Mouse (Mus musculus) activated CD4-positive, CD25-positive, alpha-beta regulatory T cell, adult 4 months (primary cell): ENCODE results near the gene Khsrp. TPM values are rescaled to one million over a fixed set of nuclear protein-coding genes. Genes with fewer than 3 reads are reported as not detected.

Experiments
- ATAC-seq: one replicate; pipeline ENCODE4 v1.8.0; 2017
- polyA plus RNA-seq, 2 experiments: library from polyadenylated mRNA; unstranded; fragments of 100-300 nt; shearing (Covaris generic); gene quantifications; one replicate each; pipeline ENCODE4 v1.2.1; 2017

Khsrp gene
- polyA plus RNA-seq, 2 experiments from 2014 or later = 19.6 to 30.9 TPM

- no peak for ATAC-seq
Observed at GRCm38 (mm10) chr17:57027471-57027870, 3.9 kb downstream of the Khsrp start.

- no peak for ATAC-seq
Observed at GRCm38 (mm10) chr17:57020960-57021359, 10.4 kb downstream of the Khsrp start.

DNA sequence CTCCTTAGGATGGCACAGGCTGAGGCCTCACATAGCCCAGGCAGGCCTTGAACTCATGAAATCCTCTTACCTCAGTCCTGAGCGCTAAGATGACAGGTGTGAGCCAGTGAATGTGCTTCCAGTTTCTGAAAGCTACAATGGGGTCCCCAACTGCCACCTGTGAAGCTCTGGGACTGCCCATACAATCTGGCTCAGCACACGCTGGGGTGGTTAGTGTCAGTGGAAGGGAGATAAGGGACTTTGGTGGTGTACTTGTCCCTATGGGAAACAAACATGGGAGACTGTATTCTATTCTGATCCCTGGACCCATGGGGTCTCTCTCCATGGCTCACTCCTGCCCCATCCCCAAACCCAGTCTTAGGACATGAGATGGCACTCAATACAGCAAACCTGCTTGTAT, 11.6 kb downstream of the Khsrp start:
- ATAC-seq = no peak

DNA sequence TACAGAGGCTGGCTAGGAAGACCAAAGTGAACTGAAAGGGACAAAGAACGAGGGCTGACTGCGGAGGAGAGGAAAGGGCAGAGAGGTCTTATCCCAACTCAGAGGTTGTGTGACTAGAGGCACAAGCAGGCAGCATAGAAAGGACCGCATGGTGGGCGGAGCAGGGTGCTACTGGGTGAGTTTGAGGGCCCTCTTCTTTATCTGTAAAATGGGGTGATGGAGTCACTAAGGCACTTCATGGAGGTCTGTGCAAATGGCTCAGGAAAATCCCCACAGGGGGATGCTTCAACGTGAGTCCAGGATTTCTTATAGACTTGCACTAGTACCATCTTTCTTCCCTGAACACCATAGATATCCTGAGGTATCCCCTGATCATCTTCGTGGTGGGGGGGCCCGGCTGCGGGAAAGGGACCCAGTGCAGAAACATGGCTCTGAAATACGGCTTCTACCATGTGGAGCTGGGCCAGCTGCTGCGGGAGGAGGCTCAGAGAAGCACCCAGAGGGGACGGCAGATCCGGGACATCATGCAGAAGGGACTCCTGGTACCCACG, 19.0 kb downstream of the Khsrp start:
- no peak for ATAC-seq

DNA sequence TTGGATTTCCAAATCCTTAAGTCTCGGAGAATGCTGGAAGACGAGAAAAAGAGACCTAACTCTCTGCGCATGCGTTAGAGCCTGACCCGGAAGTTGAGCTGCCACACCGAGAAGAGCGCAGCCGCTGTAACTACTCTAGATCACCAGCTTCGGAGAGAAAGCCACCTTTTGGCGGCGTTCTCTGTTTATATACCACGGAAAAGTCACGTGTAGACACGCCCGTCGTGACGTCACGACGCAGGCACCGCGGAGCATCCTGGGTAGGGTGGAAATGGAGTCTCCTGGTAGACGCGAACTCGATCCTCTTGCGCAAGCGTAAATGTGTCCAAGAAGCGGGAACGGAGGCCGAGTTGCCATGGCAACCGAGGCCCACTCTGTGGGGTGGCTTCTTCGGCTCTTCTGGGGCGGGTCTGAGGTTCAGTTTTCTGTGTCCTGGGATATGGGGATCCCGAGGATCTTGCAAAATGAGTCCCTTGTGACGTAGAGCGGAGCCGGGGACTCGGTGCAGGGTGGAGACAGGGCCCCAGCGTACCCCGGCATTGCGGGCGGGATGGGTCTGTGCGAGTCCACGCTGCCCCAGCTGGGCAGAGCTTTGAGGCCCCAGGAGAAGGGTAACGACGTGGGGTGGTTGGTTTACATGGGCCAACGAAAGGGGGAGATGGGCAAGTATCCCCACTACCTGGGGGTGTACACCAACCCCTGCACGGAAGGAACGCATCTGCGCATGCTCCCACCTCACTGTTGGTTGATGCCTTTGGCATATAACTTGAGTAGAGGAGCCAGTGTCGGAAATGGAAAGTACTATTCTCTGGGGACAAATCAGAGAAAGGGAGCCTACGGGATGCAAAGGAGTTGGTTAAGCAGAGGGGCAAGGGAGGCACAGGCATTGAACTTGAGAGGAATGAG, 19.8 kb downstream of the Khsrp start, which contains the start of the genes Gtf2f1 and Gm17949:
Gene Gtf2f1, minus strand, starts transcription at position 53 of the 906 bp plus-strand sequence.
Gene Gm17949, plus strand, starts transcription at position 234 of the 906 bp plus-strand sequence.
- ATAC-seq = peak; percentile 91

DNA sequence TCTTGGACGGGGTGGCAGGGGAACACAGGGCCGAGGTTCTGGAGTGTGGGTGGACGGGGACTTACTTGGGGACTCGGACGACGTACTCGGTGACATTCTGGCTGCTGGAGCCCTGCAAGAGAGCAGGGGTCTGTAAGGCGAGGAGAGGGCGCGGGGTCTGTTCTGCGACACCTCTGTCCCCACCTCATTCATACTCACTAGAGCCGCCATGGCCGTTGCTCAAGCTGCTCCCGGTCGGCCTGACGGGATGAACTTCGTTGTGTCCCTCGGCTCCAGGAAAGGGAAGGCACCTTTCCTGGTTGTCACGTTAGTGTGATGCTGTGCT, 20.4 kb downstream of the Khsrp start:
- peak; percentile 37 for ATAC-seq

GRCm38 (mm10) chr17:57007137-57007905, 24.0 kb downstream of the Khsrp start:
- ATAC-seq = no peak

DNA sequence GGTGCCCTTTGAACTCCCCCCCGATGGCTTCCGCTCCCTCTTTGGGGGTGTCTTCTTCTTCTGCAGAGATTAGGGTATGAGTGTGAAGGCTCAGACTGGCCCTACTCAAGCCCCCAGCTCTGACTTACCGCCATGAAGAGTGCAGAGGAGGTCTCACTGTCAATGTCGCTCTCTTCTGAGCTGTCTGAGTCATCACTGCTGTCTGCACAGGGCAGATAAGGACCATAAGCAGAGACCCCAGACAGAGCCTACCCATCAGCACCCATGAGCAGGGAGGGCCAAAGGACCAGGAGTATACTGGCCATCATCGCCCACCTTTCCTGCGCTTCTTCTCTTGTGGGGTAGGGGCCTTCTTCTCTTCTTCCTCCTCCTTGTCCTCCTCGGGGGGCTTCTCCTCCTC, 27.3 kb downstream of the Khsrp start:
- no peak for ATAC-seq

- ATAC-seq = no peak
Observed at GRCm38 (mm10) chr17:57001228-57001627, 30.1 kb downstream of the Khsrp start.

GRCm38 (mm10) chr17:56999968-57000609, 31.2 kb downstream of the Khsrp start, which contains the start of gene Pspn:
Pspn (minus strand) TSS chr17:57000018.
- ATAC-seq = no peak

DNA sequence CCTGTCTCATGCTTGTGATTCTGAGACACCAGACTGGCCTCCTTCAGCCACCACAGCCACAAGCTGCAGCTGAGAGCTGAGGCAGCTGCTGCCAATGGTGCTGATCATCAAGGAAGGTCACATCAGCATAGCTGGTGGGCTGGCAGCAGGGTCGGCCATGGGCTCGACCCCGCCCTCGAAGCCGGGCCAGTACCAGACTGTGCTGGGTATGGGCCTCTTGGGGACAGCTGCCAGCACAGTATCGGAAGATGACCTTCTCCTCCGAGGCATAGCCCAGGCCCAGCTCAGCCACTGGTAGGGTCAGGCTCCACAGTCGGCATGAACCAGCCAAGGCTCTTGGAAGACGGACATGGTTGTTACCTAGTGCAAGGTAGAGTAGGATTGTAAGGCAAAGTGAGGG, 31.9 kb downstream of the Khsrp start:
- no peak for ATAC-seq

GRCm38 (mm10) chr17:56997029-56997667, 34.2 kb downstream of the Khsrp start, which contains the start of gene Alkbh7:
Alkbh7 (plus strand) TSS chr17:56997339.
- ATAC-seq = peak; percentile 100

DNA sequence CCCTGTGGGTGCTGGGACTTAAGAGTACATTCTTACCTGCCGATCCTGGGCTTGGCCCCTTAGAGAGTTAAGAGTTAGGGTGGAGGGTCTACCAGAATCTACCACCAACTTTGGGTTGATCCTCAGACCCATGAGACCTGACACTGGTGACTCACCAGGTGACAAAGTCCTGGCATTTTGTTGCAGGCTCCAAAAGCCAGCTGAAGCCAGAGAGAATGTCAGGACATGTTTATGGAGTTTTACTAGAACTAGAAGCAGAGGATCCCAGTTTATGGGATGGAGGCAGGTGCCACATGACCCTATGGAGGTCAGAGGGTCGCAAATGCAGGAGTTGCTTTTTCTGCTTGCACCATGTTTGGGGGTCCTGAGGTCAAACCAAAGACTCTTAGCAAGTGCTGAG, 34.8 kb downstream of the Khsrp start:
- ATAC-seq = no peak

- no peak for ATAC-seq
Observed at GRCm38 (mm10) chr17:56995046-56995445, 36.3 kb downstream of the Khsrp start.

DNA sequence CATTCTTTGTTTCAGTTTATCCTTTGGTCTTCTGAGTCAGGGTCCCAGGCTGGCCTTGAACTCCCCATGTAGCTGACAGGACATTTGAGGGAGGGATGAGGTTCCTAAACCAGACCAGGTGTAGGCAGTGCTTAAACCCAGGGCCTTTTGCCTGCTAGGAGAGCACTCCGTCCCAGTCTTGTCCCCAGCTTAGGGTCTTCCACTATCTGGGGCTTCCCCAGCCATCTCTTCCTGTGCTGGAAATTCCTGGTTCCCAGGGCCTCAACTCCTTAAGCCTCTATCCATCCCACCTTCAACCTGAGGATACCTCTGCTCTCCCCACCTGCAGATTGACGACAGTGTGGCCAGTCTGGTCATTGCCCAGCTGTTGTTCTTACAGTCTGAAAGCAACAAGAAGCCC, 40.4 kb downstream of the Khsrp start:
- ATAC-seq = no peak

DNA sequence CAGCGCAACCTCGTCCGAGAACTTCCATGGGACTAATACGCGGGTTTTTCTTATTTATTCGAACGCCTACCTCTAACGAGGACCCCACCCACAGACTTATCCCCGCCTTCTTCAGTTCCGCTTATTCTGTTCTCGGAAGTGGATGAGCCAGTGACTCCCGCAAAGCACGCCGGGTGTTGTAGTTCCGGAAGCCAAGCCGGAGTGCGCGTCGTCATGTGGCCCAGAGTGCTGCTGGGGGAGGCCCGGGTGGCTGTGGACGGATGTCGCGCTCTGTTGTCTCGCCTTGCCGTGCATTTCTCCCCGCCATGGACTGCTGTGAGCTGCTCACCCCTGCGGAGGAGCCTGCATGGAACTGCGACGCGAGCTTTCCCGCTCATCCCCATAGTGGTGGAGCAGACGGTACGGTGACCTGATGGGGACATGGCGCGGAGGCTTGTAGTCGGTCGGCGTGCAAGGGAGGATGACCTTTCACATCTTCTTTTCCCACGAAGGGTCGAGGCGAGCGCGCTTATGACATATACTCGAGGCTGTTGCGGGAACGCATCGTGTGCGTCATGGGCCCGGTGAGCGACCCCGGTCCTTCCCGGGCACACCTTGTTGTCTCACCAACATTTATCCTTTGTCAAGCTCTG, 41.1 kb downstream of the Khsrp start, which contains the start of gene Clpp:
Gene Clpp, plus strand, starts transcription at position 191 of the 632 bp plus-strand sequence.
- ATAC-seq = peak; percentile 99

DNA sequence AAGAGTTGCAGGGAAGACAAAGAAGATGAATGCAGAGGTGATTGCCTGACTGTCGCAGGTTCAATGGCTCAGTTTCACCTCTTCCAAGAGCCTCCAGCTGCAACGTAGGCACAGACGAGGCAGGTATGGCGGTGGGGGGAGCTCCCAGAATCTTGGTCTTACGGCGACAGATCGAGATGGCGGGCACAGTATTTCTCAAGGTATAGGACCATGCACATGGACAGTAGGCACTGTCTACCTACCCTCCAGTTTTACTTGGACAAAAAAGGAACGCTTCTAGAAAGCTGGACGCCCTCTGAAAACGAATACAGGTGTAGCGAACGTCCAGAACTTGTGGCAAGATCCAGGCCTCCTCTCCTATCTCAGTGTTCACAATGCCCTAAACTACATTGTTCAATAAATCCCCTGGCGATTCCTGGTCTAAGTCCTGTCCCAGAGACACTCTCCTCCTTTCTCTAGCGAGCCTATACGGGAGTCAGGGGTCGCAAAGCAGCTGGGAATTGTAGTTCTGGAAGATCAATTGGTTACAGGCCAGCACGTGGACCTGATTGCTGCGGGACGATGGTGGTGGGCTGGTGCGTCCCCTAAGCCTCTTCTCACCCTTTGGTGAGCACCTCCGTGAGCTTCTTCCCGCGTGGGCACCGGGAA, 41.7 kb downstream of the Khsrp start:
- peak; percentile 67 for ATAC-seq

DNA sequence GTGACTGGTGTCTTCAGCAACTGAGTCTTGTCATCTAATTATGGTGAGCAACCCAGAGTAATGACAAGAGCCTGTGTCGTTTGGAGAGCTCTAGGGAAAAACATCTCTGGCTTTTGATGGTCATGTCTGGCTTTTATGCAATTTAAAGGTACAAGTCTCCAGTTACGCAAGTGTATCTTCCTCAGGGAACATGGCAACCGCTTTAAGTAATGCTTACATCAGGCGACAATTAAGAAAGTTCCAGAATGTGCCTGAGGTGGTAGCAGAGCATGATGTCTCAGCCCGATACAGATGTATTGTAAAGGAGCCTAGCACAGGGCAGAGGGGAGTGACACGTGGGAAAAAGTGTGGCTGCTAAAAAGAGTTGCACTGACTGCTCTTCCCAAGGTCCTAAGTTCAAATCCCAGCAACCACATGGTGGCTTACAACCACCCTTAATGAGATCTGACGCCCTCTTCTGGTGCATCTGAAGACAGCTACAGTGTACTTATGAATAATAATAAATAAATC, 42.3 kb downstream of the Khsrp start:
- ATAC-seq = no peak

GRCm38 (mm10) chr17:56988441-56988840, 42.9 kb downstream of the Khsrp start:
- no peak for ATAC-seq

DNA sequence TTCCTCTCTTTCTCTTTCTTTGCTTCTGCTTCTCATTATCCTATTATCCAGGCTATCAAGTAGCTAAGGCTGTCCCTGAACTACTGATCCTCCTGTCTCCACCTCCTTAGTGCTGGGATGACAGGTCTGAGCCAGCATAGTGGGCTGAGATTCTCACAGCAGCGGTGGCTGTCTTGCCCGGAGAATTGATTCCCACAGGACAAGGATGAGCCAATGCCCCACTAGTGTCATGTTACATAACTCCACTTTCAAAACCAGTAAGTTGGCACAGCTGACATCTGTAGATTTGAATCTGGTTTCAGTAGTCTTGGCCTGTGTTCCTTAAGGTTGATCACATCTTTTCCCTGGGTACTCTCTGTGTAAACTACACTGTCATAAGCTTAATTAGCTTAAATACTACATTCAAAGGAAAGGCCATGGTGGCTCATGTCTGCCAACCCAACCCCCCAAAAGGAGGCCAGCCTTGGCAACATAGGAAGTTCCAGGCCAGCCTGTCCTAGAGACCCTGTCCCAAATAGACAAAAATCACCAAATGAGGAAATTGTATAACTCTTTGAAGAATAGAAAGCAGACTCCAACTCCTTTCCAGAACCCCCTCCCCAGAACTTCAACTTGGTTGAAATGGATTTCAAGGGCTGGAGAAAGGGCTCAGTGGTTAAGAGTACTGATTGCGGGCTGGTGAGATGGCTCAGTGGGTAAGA, 45.1 kb downstream of the Khsrp start:
- no peak for ATAC-seq
